Mouse (Mus musculus): ENCODE data around the gene Shh.

The Shh gene

DNA sequence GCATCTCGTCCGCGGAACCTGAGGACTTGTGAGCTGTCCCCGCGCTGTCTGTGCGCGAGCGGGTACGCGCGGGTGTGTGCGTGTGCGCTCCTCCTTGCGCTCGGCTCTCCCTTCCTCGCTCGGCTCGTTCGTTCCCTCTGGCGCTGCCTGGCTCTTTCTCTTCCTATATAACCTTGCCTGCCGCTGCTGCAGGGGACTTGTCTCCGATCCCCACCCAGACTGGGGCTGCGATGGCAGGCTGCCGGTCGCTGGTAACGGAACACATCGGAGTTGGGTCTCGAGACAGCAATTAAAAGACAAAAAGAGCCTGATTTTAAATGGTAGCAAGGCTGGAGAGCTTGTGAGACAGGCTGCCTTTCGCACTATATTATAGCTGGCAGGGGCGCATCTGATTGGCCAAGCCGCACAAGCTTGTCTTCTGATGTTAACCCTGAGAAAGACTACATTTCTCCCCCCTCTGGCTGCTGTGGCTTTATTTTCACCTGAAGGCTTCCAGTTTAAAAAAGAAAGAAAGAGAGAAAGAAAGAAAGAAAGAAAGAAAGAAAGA is at the start of gene Shh:
TSS of gene Shh (minus strand) at position 497 of the 547 bp plus-strand sequence.
- in situ Hi-C loops (cut with MboI; ENCODE audit: low sequenced_read_pairs) = loop anchor here (25.0 kb wide), 1 partner anchor 570 kb away; no protein-coding TSS in a partner anchor

DNA sequence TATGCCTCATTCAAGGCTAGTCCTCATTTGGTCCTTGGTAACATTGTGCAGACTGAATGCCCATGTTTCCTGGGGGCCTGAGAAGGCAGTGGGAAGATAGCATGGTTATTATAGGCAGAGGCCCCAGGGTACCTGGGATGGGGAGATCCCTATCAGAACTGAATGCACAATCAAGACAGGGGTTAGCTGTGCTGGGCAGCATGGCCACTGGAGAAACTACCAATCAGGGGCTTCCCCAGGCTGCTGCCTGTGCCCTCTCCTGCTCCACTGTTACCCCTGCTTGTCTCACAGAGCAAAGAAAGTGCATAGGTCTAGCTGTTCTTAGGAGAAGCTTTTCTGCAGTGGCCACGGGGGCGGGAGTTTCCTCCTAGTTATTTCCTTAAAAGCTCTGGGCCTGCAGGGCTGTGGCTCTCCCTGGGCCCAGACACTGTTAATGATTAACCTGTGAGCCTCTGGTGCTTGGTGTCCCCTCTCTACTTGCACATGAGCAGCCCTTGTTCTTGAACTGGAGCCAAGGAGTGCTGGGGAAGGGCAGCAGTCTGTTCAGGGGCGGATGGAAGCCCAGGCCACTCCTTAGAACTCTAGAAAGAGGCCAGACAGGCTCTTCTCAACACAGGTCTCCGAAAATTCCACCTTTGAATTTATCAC is 33.9 kb upstream of the Shh start:
- in situ Hi-C loops (cut with MboI; ENCODE audit: low sequenced_read_pairs) = no loop called here

DNA sequence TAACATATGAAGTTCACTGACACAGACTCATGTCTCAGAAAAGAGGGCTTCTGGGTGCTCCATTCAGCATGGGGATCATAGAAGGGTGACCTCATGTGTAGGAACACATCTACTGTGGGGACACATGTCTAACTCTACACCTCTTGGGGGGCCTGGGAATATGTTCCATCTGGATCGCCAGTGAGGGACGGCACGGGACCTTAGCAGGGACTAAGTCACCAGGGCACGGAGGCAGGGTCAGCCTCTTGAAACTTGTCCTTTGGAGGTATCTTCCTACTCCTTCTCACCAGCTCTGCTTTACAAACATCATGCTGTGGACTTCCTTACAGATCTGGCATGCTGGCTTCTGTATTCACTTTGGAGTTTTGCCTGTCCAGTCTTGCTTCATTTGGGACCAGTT is 31.8 kb upstream of the Shh start:
- in situ Hi-C loops (cut with MboI; ENCODE audit: low sequenced_read_pairs) = no loop called here

DNA sequence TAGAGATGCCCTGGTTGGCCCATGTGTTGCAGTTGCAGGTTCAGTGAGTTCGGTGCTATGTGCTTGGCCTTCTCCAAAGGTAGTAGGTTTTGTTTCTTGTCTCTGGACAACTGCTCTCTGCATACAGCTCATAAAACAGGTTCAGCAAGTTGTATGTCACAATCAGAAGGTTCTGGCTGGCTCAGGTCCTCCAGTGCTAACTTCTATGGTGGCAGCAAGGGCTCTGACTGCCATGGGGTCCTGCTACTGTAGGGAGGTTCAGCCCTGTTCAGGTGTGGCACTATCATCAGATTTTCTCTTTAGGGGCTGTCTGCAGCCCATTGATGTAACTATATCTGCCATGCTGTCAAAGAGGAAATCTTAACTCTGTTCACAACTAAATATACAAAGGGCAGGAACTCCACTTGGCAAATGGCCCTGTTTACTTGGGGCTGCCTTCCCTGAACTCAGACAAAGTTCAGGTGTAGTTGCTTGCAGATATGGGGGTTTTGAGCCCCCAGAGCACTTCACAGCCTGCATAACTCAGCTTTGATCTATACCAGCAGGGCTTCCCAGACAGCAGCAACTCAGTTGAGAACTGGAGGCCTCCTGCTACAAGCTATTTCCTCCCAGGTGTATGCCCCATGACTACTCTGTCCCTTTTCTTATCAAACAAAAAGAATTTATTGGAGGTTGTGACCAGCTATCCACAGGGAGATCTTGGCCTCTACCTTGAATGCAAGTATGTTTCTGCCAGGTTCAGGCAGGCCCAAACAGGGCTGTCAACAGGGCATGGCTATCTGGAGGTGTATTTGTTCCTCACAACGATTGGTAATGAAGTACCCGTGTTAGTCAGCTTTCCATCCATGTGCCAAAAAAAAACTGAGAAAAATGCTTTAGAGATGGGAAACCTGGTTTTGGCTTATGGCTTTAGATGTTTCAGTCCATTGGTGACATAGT is 28.9 kb upstream of the Shh start:
- in situ Hi-C loops (cut with MboI; ENCODE audit: low sequenced_read_pairs) = no loop called here

DNA sequence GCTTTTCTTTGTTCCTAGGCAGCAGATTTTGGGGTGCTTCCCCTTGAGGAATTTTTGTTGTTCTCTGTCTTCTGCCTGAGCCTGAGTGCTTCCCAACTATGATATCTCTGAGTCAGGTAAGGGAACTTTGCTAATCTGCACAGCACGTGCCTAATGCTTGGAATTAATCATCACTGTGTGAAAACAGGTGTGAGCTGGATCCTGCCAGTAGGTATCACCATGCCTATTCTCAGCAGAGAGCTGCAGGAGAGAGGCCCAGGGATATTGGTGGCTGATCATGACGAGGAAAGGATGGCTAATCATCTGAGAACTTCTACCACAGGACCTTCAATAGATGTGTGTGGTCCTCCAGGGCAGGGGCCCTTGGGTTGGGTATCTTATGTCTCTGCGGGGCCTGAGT is 26.5 kb upstream of the Shh start:
- in situ Hi-C loops (cut with MboI; ENCODE audit: low sequenced_read_pairs) = no loop called here

DNA sequence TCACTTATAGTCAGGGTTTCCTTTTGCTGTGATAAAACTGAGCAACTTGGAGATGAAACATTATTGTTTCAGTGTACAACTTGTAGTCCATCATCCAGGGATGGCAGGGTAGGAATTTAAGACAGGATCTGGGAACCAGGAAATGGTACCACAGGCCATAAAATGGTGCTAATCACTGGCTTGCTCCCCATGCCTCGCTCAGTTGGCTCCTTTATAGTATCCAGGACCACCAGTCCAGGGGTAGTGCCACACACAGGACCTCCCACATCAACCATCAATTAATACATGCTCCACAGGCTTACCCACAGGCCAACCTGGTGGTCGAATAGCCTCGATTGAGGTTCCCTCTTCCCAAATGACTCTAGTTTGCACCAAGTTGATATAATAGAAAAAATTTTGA is 15.9 kb upstream of the Shh start:
- in situ Hi-C loops (cut with MboI; ENCODE audit: low sequenced_read_pairs) = no loop called here

DNA sequence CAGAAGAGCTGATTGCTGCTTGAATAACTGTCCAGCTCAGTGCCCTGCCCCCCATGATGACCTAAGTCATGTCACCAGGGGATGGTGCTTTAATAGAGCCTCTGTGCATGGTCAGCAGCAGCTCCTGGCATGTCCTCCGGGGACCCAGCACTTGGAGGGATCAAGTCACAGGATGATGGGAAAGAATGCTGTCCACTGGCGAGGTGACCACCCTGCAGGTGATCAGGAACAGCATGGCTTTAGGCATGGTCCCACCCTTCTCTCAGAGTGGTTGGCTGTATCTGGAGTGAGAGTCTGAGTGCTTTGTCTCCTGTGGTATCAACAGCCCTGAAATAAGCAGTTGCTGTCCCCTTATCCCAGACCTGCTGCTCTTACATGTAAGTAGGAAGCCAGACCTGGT is 14.7 kb upstream of the Shh start:
- in situ Hi-C loops (cut with MboI; ENCODE audit: low sequenced_read_pairs) = no loop called here

DNA sequence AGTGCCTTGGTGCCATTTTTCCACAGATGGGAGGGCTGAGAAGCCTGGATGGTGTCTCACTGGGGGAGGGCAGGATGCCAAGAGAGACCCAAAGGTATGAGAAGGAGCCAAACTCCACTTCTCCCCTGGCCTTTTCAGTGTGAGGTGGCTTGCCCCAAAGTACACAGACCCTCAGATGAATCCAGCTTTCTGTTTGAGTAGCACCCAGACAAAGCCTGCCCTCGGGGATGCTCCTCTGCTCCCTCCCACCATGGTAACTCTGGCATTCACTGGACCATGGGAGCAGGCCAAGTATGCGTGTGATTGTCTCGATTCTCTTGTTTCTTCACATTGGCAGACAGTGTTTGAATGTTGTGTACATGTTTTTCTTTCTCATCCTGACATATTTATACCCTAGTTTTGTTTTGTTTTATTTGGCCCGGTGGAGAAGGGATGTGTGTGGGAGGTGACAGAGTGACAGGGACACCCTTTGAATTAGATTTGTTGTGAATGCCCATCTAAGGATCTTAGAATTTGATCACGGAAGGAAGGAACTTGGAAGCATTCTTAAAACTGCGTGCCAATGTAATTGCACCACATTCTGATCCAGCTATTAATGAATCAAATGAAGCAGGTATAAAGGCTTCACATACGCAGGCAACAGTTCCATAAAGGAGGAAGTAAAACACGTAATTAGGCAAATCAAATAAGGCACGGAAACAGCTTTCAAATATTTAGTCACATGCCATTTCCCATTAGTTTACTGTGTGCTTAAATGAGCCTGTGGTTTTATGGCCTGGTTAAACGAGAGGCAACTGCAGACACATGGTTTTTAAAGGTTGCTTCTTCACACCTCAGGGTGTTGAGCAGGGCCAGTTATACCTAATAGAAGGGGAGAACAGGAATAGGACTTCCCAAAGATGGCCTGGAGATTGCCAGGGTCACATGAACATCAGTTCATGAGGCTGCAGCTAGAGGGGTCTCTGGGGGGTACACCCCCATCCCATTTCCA is 9.6 kb upstream of the Shh start:
- in situ Hi-C loops (cut with MboI; ENCODE audit: low sequenced_read_pairs) = no loop called here

DNA sequence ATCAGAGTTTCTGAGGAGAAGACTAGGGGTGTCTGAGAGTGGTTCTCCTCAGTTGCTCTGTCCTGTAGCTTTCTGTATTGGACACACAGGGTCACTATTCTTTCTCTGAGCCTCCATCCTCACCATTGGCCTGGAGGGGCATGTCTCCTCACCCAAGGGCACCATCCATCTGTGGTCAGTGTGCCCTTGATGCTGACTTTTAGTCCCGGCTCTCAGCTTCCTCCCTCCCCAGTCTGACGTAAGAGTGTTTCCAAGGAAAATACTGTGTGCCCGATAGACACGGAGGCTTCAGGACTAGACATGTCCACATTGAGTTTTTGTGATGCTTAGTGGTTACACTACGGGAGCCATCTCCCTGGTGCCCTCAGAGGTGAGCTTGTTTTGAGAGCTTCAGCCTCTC is 6.5 kb upstream of the Shh start:
- in situ Hi-C loops (cut with MboI; ENCODE audit: low sequenced_read_pairs) = loop anchor here (25.0 kb wide), 1 partner anchor 564 kb away; no protein-coding TSS in a partner anchor

DNA sequence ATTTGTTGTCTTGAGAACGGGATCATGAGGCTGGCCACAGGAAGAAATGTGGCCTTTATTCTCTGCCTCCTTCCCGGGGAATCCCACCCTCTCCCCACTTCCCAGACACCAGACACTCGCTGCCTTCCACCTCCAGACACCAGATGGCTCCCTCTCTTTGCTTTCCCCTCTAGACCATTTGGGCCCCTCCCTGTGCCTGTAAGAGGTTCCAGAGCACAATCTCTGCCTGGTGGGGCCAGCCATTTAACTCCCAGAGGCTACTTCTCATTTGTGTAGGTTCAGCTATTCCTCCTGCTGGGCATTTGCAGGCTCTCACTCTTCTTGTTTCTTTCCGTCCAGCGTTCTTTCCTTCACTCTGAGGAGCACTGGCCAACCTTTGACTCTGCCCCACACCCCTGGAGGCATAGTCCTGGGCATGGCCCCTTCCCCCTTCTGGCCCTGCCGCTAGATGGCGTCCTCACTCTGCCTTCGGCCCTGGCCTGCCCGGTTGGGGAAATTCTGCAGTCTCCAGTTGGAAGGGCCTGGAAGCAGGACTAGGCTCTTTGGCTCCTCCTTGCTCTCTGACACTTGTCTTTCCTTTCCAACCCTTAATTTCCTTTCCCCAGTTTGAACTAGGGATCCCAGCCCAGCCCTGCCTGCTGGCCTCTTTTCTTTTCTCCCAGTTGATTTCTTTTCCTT is 2.6 kb upstream of the Shh start:
- in situ Hi-C loops (cut with MboI; ENCODE audit: low sequenced_read_pairs) = loop anchor here (25.0 kb wide), 1 partner anchor 568 kb away; no protein-coding TSS in a partner anchor

DNA sequence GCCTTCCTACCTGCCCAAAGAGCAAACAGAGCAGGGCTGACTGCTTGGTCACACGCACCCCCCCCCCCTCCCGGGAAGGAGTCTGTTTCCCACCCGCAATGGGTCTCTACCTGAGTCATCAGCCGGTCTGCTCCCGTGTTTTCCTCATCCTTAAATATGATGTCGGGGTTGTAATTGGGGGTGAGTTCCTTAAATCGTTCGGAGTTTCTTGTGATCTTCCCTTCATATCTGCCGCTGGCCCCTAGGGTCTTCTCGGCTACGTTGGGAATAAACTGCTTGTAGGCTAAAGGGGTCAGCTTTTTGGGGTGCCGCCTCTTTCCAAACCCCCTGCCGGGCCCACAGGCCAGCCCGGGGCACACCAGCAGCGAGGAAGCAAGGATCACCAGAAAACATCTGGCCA is 705 bp downstream of the Shh start:
- in situ Hi-C loops (cut with MboI; ENCODE audit: low sequenced_read_pairs) = loop anchor here (25.0 kb wide), 1 partner anchor 571 kb away; no protein-coding TSS in a partner anchor

DNA sequence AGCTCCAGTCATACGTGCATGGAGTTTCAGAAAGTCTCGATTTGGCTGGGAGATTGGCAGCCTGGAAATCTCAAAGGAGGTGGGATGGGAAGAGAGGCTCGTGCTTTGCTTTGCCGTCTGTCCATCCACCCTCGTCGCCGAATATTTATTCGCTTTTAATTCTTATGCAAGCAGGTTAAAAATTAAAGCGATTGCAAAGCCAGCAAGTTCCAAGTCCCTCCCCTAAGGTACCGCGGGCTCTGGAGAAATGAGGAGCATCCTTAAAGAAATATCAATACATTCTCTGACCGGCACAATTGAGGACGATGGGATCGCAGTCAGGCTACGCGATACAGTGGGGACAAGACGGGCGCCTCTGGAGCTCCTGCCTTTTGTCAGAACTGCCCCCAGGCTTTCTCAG is 1.5 kb downstream of the Shh start:
- in situ Hi-C loops (cut with MboI; ENCODE audit: low sequenced_read_pairs) = loop anchor here (25.0 kb wide), 1 partner anchor 572 kb away; no protein-coding TSS in a partner anchor

DNA sequence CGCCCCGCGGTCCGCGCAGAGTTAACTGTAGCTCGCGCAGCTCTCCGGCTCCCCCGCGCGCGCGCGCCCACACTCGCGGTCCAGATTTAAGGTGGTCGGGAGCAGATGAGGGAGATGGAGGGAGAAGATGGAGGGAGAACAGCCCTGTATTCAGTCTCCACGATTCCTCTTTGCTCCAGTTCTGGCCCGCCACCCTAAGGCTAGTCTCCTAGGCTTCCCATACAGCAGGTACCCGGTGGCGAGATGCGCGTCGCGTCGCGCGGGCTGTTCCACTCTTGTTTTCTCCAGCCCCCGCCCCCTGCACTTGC is 2.0 kb downstream of the Shh start:
- in situ Hi-C loops (cut with MboI; ENCODE audit: low sequenced_read_pairs) = loop anchor here (25.0 kb wide), 1 partner anchor 572 kb away; no protein-coding TSS in a partner anchor

DNA sequence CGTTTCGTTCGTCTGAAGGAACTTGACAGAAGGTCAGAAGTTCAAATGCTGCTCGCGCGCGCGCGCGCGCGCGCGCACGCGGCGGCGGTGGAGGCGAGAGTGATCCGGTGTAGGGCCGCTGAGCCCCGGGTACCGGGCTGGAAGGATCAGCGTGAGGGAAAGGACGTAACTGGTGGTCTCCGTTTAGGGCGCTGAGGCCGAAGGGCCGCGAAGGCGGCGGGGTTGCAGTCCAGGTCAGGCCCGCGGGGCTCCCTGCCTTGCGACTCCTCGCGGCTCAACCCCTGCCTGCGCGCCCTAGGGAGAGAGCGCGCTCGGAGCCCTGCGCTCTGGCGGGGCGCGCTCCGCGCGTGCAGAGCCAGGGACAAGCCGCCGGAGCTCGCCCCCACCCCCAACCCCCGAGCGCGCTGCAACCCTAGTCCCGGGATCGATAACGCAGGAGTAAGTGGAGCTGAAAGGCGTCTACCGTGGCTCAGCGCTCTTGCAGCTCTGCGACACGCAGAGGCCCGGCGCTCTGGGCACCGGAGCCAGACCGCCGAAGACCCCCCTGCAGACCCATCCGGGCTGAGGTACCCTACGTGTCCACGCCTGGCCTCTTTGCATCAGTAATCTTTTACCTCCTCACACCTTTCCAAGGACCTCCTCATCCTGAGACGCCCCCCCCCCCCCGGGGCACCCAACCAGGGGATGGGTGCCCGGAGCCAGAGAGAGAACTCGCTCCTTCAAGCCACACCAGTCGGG is 2.5 kb downstream of the Shh start:
- in situ Hi-C loops (cut with MboI; ENCODE audit: low sequenced_read_pairs) = loop anchor here (25.0 kb wide), 1 partner anchor 573 kb away; no protein-coding TSS in a partner anchor

DNA sequence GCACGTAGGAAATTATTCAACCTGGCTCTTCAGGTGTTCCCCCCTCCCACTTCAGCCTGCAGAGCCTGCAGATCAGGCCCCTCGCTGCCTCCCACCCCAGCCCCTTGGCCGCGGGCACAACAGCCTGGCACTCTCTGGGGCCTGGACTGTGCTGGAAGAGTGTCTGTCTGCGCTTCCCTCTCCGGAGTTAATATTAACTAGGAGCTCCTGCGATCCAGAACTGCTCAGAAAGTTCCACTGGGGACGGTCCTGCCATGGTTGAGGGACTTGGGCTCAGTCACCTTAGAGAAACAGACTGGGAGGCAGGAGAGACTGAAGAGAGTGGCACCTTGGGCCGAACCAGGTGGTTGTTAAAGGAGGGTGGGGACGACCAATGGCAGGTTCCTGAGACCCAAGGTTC is 3.4 kb downstream of the Shh start:
- in situ Hi-C loops (cut with MboI; ENCODE audit: low sequenced_read_pairs) = loop anchor here (25.0 kb wide), 1 partner anchor 574 kb away; no protein-coding TSS in a partner anchor

DNA sequence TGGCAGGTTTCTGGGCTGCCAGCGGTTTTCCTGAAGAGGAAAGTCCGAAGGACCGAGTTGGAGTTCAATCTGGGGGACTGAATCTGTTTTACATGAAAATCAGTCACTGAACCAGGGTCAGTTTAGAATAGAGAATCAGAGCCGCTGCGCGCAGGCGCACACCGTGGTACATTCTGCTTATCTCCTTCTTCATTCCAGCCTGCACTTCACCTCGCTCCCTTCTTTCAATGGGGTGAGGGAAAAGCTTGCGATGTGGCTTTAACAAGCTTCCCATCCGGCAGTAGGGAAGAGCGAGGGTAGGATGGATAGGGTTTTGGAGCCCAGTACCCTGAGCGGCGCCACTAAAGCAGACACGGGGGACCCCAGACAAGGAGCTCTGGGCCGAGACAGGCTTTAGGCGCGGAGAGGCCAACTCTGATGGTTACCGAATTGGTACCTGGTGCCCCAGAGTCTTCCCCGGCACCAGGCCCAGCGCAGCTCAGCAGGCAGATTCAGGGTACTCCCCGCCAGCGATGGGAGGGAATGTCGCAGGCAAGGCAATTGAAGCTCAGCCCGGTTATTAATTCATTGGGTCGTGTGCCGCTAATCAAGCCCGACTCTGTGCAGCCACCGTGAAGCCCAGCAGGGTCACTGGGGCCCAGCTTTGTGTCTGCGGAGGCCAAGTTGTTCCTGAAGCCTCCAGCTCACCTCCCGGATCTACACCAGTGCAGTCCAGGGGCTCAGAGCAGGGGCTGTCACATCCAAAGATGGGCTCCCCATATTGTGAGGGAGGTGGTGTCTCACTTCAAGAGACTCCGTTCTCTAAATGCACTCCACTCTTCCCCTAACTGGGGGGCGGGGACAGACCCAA is 4.1 kb downstream of the Shh start:
- in situ Hi-C loops (cut with MboI; ENCODE audit: low sequenced_read_pairs) = loop anchor here (25.0 kb wide), 1 partner anchor 574 kb away; no protein-coding TSS in a partner anchor

DNA sequence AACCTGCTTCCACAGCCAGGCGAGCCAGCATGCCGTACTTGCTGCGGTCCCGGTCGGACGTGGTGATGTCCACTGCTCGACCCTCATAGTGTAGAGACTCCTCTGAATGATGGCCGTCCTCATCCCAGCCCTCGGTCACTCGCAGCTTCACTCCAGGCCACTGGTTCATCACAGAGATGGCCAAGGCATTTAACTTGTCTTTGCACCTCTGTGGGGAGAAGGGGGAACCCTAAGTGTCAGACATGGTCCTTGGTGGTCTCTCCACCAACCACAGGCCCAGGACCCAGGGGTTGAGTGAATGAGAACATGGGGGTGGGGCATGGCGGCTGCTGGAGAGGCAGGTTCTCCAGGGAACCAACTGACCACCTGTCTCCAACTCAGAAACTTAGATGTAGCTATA is 5.7 kb downstream of the Shh start:
- in situ Hi-C loops (cut with MboI; ENCODE audit: low sequenced_read_pairs) = loop anchor here (25.0 kb wide), 1 partner anchor 576 kb away; no protein-coding TSS in a partner anchor

Measured in CH12F3 (cell line).